Mouse (Mus musculus): ENCODE measurements around the gene Vcp.

GRCm38 (mm10) chr4:43010161-43011038, 10.1 kb upstream of the Vcp start, which contains the start of gene Fancg:
- TF ChIP-seq CTCF (IDR thresholded peaks at IDR 0.05; ENCODE audit: control insufficient read depth, insufficient read depth, insufficient read length) (no peak), FOSL1 (IDR thresholded peaks at IDR 0.05; ENCODE audit: insufficient read depth, low read length, poor library complexity, severe bottlenecking) (no peak)

Data from C2C12 (cell line).